Mouse (Mus musculus): ENCODE data around the gene 4930595M18Rik. TPM values are rescaled to one million over a fixed set of nuclear protein-coding genes. Genes with fewer than 3 reads are reported as not detected.

4930595M18Rik gene
- polyA plus RNA-seq (2014; fragmentation: Illumina TruSeq; extraction: RNeasy Lipid Tissue Mini Kit (QIAGEN cat#74804); ENCODE audit: low read depth, low replicate concordance): not detected

GRCm38 (mm10) chrX:81458021-81458420, at the start of gene 4930595M18Rik:
4930595M18Rik (minus strand) TSS chrX:81458121.

